ENCODE assay signal across 15 mouse cellular contexts in the genomic region with DNA sequence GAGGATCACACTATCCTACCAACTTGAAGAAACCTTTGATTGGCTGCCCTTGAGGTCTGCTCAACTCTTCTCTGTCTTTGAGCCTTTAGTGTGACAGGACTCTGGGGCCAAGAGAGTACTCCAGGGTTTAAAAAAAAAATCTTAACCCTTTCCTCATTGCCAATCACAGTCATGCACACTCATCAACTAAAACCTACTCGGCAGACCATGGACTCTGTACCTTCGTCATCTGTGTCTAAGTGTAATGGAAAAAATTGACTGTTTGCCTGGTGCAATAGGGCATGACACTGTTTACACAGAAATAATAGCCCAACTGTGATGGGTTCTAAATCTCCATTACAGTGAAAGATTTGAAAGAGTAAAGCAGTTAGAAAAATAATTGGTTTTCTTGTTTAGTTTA.
"Had no signal": no experiment of that assay in that cellular context is flagged by ENCODE, and none has a peak within 500 bp of the region (broad histone marks: within the 10 kb centered on the region; RNA-seq: fewer than 3 reads in every experiment).

No protein-coding gene starts in this region.

- H3K36me3 ChIP-seq: kidney, embryonic 15.5 days; limb, embryonic 13.5 days; liver, embryonic 13.5 days; neural tube, embryonic 15.5 days had no signal

- ATAC-seq: hindbrain, postnatal 0 days; lung, postnatal 0 days; midbrain, embryonic 13.5 days had no signal

- H3K4me3 ChIP-seq: kidney, embryonic 15.5 days; layer of hippocampus, adult 2 months; limb, embryonic 13.5 days; liver, embryonic 13.5 days; midbrain, embryonic 13.5 days; myocyte; neural tube, embryonic 15.5 days had no signal

- H3K9ac ChIP-seq: kidney, embryonic 15.5 days; limb, embryonic 13.5 days; liver, embryonic 13.5 days; midbrain, embryonic 13.5 days; neural tube, embryonic 15.5 days had no signal

- H3K27ac ChIP-seq: hindbrain, postnatal 0 days; layer of hippocampus, adult 2 months; limb, embryonic 13.5 days; liver, embryonic 13.5 days had no signal

- H3K27me3 ChIP-seq: kidney, embryonic 15.5 days; limb, embryonic 13.5 days; liver, embryonic 13.5 days; midbrain, embryonic 13.5 days; neural tube, embryonic 15.5 days had no signal

- H3K9me3 ChIP-seq: kidney, embryonic 15.5 days; limb, embryonic 13.5 days; liver, embryonic 13.5 days; midbrain, embryonic 13.5 days; neural tube, embryonic 15.5 days had no signal

- DNase-seq: kidney, postnatal 4 days; liver, embryonic 13.5 days; lung, adult 2 months; lung, postnatal 36 days; right cerebral cortex, adult 18-20 months; thymus, adult 2 months; thymus, postnatal 25 days had no signal

- H3K4me2 ChIP-seq: kidney, embryonic 15.5 days; limb, embryonic 13.5 days; liver, embryonic 13.5 days; midbrain, embryonic 13.5 days; neural tube, embryonic 15.5 days had no signal
